Mouse (Mus musculus) forebrain, postnatal 0 days (tissue): ENCODE measurements at regions not wholly inside any gene's neighbourhood (a gene's known extent, or its start where the extent isn't known, plus 50 kb on each side); places are given as distances from the start of the nearest gene placed in this dataset.

Source experiments
- ATAC-seq: fragments of 200-750 bp; cut with Nextera tagmentation; 2 replicates; pipeline ENCODE4 v1.8.0; 2017; ENCODE audit warnings: mild to moderate bottlenecking, moderate library complexity
- DNase-seq: peaks from one replicate; pipeline ENCODE4 v3.0.0-alpha.2; 2015
- H3K27ac ChIP-seq: fragments of 300-500 bp; sonication (generic); 2 replicates; pipeline ENCODE4 v1.5.1; 2014; ENCODE audit warnings: low read depth, mild to moderate bottlenecking, antibody characterized with exemption, low read length, moderate library complexity, mixed read lengths
- H3K27me3 ChIP-seq: fragments of 300-500 bp; sonication (generic); 2 replicates; pipeline ENCODE4 v1.6.1; 2014; ENCODE audit warnings: mild to moderate bottlenecking, low read length, mixed read lengths; ENCODE audit not compliant: insufficient read depth
- H3K36me3 ChIP-seq: fragments of 300-500 bp; sonication (generic); 2 replicates; pipeline ENCODE4 v1.6.1; 2014; ENCODE audit warnings: mild to moderate bottlenecking, moderate library complexity; ENCODE audit not compliant: insufficient read depth
- H3K4me1 ChIP-seq: fragments of 300-500 bp; sonication (generic); 2 replicates; pipeline ENCODE4 v1.6.1; 2014; ENCODE audit warnings: antibody characterized with exemption; ENCODE audit not compliant: insufficient read depth
- H3K4me2 ChIP-seq: fragments of 300-500 bp; sonication (generic); 2 replicates; pipeline ENCODE4 v1.6.1; 2014; ENCODE audit warnings: low read depth, mild to moderate bottlenecking, moderate library complexity
- H3K4me3 ChIP-seq: fragments of 300-500 bp; sonication (generic); 2 replicates; pipeline ENCODE4 v1.5.1; 2014; ENCODE audit warnings: low read depth, low read length, mixed read lengths
- H3K9ac ChIP-seq: fragments of 300-500 bp; sonication (generic); 2 replicates; pipeline ENCODE4 v1.6.1; 2014; ENCODE audit warnings: mild to moderate bottlenecking
- H3K9me3 ChIP-seq: fragments of 300-500 bp; sonication (generic); 2 replicates; pipeline ENCODE4 v1.6.1; 2016; ENCODE audit warnings: low read length
- CTCF ChIP-seq: sonication (generic); IDR thresholded peaks from 2 replicates; pipeline ENCODE4 v1.5.1; 2016; ENCODE audit warnings: antibody characterized with exemption, control low read depth, low read depth
- WGBS: fragments of 180-500 bp; shearing (Covaris S2); extraction: QIAGEN DNeasy Blood & Tissue Kit; methylation state at CpG from one replicate; pipeline ENCODE4 v1.1.7; 2014; 5-methylcytosine and 5-hydroxymethylcytosine counted together

DNA sequence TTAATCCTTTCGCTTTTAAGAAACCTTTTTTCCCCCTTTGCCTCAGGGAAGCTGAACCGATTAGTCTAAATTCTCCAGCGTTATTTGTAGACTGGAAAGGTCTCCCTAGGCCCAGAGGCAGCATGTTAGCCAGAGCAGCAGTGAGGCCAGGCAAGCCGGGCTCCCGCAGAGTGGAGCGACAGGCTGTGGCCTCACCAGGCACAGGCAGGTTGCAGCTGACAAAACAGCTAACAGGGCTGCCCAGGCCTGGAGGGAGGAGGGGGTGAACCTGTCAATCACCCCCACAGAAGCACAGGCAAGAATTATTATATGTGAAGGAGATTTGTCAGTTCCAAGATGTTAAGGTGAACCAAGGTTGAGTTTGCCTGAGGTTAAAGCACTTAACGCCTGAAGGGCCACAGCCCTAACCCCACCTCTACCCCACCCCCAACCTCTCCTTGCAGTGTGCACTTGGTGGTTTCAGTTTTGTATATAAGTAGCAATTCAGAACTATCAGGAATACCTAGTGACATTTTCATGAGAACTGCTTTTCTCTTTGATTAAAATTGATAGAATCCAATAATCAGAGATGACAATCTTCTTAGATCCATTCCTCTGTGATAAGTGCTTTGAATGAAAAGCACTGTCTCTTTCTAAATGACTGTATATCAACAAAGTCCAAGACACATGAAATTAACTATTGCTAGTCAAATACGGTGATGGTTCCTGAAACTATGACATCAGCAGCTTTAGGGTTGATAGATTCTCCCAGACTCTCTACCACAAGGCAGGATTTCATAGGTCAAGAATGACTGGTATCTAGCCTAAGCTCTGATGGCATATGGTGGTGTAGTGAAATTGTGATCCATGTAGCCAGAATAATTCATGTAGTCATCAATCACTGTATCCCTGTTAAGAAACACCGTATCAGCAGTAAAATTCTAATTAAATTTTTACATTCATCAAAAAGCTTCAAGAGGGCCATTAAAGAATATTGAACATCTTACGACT, 244.5 kb upstream of the Gm49339 start:
- no peak overlapping the region for H3K4me3 ChIP-seq
- H3K4me1 ChIP-seq = no peaks in the 10 kb centered on the region
- H3K27me3 ChIP-seq = no peaks in the 10 kb centered on the region
- no peak overlapping the region for H3K4me2 ChIP-seq
- H3K36me3 ChIP-seq = no peaks in the 10 kb centered on the region
- H3K9ac ChIP-seq = no peak overlapping the region
- ATAC-seq = peak; percentile 76
- no peaks in the 10 kb centered on the region for H3K9me3 ChIP-seq
- peak; percentile 2 for DNase-seq
- no peak overlapping the region for H3K27ac ChIP-seq
- 27% methylated on average over 10 of the region's 10 CpGs for WGBS
- TF ChIP-seq CTCF = no peak

DNA sequence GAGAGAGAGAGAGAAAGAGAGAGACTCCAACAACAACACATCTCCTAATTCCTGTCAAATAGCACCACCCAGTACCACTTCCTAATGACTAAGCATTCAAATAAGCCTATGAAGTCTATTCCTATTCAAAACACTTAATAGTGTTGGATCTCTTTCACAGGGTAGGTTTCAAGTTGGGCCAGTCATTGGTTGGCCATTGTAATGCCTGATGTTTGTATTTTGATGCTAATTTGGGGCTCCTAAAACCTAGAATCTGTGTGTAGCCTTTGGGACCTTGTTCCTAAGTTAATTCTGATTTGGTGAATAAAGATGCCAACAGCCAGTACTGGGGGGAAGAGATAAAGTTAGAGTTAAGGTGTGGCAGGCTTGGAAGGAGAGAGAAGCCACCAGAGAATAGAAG, 242.3 kb upstream of the Gm49339 start:
- H3K36me3 ChIP-seq = no peaks in the 10 kb centered on the region
- H3K9ac ChIP-seq = no peak overlapping the region
- no peak overlapping the region for H3K4me3 ChIP-seq
- ATAC-seq = no peak
- no peak overlapping the region for H3K27ac ChIP-seq
- H3K9me3 ChIP-seq = no peaks in the 10 kb centered on the region
- no peaks in the 10 kb centered on the region for H3K4me1 ChIP-seq
- TF ChIP-seq CTCF = no peak
- no peak overlapping the region for H3K4me2 ChIP-seq
- no peak for DNase-seq
- no peaks in the 10 kb centered on the region for H3K27me3 ChIP-seq

GRCm38 (mm10) chr10:51253439-51253838, 227.0 kb upstream of the Gm49339 start:
- TF ChIP-seq CTCF = no peak
- no peak for DNase-seq
- Histone ChIP-seq H3K4me3 (no peak overlapping the region), H3K9me3 (no peaks in the 10 kb centered on the region), H3K4me1 (no peaks in the 10 kb centered on the region), H3K4me2 (no peak overlapping the region), H3K9ac (no peak overlapping the region), H3K27ac (no peak overlapping the region), H3K36me3 (no peaks in the 10 kb centered on the region), H3K27me3 (no peaks in the 10 kb centered on the region)
- no peak for ATAC-seq
- WGBS = 93% methylated on average over 1 of the region's 1 CpGs

- no peaks in the 10 kb centered on the region for H3K9me3 ChIP-seq
- DNase-seq (no peak), ATAC-seq (peak; percentile 16; the same call in 1 of the 2 replicates)
- no peak overlapping the region for H3K4me3 ChIP-seq
- H3K4me2 ChIP-seq = no peak overlapping the region
- no peaks in the 10 kb centered on the region for H3K4me1 ChIP-seq
- TF ChIP-seq CTCF = no peak
- no peaks in the 10 kb centered on the region for H3K27me3 ChIP-seq
- H3K36me3 ChIP-seq = no peaks in the 10 kb centered on the region
- H3K9ac ChIP-seq = no peak overlapping the region
- 18% methylated on average over 4 of the region's 4 CpGs for WGBS
- H3K27ac ChIP-seq = no peak overlapping the region
These were observed 222.8 kb upstream of the Gm49339 start for GRCm38 (mm10) chr10:51257587-51258049.

DNA sequence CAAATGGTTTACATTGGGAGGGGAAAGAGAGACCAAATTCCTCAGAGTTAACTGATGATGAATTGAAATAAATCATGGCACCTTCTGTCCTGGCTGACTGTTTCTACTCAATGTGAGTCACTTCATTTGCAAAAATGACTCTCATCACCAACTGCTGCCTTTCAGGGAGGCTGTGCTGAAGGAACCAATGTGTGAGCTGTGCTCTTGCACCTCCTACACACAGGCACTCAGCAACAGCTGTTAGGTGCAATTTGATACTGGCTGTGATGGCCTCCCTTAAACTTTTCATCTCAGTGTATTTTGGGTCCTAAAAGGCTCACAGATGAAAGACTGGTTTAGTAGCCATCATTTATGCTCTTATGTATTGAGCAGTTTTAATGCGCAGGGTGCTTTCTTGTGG, 209.0 kb upstream of the Gm49339 start:
- ATAC-seq (peak; percentile 34; the same call in 1 of the 2 replicates), DNase-seq (no peak)
- H3K4me1 ChIP-seq = no peaks in the 10 kb centered on the region
- no peak overlapping the region for H3K4me3 ChIP-seq
- 98% methylated on average over 1 of the region's 1 CpGs for WGBS
- TF ChIP-seq CTCF = no peak
- no peaks in the 10 kb centered on the region for H3K27me3 ChIP-seq
- no peaks in the 10 kb centered on the region for H3K36me3 ChIP-seq
- no peak overlapping the region for H3K27ac ChIP-seq
- H3K4me2 ChIP-seq = no peak overlapping the region
- no peak overlapping the region for H3K9ac ChIP-seq
- no peaks in the 10 kb centered on the region for H3K9me3 ChIP-seq

DNA sequence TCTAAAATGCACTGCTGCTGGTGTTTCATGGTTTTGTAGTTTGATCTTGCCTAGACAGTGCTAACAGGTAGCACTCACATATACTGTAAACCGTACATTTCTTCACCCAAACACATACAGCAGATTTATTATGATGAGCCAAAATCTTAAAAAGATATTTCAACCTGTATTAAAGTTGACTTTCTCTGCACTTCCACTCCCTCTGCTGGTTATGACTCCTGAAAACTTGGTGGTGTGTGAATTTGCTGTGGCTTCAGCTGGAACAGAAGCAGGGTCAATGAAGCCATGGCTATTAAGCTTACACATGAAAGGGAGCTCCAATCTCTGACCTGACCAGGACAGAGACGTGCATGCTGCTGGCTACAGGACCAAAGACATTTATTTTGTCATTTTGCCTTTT, 202.2 kb upstream of the Gm49339 start:
- no peak overlapping the region for H3K4me2 ChIP-seq

GRCm38 (mm10) chr10:51282451-51282850, 198.0 kb upstream of the Gm49339 start:
- Histone ChIP-seq H3K27ac (no peak overlapping the region), H3K27me3 (no peaks in the 10 kb centered on the region), H3K4me1 (no peaks in the 10 kb centered on the region), H3K4me2 (no peak overlapping the region), H3K36me3 (no peaks in the 10 kb centered on the region), H3K9me3 (no peaks in the 10 kb centered on the region), H3K4me3 (no peak overlapping the region), H3K9ac (no peak overlapping the region)
- no peak for TF ChIP-seq CTCF
- DNase-seq = no peak
- 37% methylated on average over 1 of the region's 1 CpGs for WGBS
- ATAC-seq = no peak

More for the DNA sequence above, 202.2 kb upstream of the Gm49339 start:
- Histone ChIP-seq H3K27ac (no peak overlapping the region), H3K9me3 (no peaks in the 10 kb centered on the region), H3K36me3 (no peaks in the 10 kb centered on the region), H3K27me3 (no peaks in the 10 kb centered on the region), H3K4me1 (no peaks in the 10 kb centered on the region), H3K4me3 (no peak overlapping the region), H3K9ac (no peak overlapping the region)
- TF ChIP-seq CTCF = peak; percentile 43
- ATAC-seq (no peak), DNase-seq (peak; percentile 2)
- 74% methylated on average over 2 of the region's 2 CpGs for WGBS
